Mouse (Mus musculus) ovary, adult 18-20 months (tissue): Measurements from ENCODE around the gene Prpf3.
"Not testable (repeated sequence)": the region's sequence is repeated elsewhere in the genome, so short reads cannot be mapped to it uniquely, and the experiment has no call there.

Experiments
- DNase-seq: peaks from one replicate; pipeline ENCODE4 v3.0.0; 2022; ENCODE audit warnings: low spot score, mixed read lengths

Gene Prpf3

DNA sequence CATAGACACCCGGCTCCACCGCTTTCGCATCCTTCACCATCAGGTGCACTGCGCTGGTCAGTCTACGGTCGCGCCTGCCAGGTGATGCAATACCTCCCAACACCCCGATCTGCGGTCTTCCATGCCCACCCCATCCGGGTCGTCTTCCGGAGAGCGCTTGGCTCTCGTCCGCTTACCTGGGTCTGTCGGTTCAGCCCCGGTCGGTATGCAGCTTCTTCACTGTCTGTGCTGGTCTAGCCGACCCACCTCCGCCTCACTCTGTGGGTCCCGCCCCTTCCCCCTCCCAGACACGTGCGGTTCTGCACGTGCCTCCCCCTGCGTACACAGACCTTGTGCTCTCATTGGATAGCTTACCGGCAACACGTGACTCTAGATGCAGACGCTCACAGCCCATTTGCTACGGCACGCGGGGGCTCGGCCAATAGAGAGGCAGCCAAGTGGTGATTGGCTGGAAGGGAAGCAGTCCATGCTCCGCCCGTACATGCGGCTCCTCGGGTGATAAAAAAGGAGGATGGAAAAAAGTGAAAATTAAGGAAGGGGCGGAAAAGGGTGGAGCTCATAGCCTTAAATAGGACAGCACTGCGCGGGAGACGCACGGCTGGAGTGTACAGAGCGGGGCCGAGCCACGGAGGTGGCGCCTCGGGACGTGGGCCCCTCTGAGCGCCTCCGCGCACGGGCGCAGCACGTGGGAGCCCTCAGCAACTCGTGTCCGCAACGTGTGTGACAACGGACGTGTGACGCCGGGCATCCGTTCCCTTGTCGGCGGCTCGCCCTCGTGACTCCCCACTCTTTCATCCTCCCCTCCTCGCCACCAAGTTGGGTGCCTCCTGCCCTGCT lies 26.5 kb upstream of the Prpf3 start, which contains the start of gene Ciart:
Gene Ciart (minus strand): TSS at position 273 of the 837 bp plus-strand sequence.
- DNase-seq: peak; percentile 96

- DNase-seq: no peak
These were observed 23.4 kb upstream of the Prpf3 start for GRCm38 (mm10) chr3:95879063-95879462.

DNA sequence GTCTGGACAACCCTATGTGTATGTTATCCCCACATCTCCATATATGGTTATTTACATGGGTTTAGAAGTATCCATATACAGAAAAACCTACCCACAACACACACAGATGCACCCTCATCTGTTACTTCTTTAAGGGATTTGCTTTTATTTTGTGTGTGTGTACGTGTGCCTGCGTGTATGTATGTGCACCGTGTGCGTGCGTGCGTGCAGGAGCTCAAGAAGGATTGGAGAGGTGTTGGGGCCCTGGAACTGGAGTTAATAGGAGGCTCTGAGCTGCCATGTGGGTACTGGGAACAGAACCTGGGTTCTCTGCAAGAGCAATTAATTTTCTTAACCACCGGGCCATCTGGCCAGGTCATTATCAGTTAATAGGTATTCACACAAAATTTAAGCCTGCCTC lies 16.4 kb upstream of the Prpf3 start:
- no peak for DNase-seq

DNA sequence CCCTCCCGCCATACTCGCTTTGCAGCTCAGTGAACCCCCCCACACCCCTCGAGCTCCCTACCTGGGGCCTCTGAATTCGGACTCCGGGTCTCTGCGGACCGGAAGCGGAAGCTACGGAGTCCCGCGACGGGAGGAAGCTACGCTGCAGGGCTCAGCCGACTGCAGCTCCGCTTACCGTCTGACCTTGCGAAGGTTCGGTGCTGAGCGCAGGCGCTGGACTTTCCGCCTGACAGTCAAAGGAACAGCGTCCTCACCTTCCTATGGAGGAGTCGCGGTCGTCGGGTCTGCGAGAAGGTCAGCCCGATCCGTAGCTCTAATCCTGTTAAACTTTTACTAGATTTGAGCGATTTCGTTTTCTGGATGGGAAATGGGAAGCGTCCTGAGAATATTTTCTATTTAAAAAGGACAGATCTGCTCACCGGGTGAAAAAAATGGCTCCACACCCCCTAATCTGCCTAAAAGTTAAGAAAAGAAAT lies 15.7 kb upstream of the Prpf3 start, which contains the start of gene Mrps21:
Gene Mrps21 (minus strand): TSS at position 128 of the 476 bp plus-strand sequence.
- DNase-seq: peak; percentile 83

- DNase-seq: no peak
These were observed 15.3 kb upstream of the Prpf3 start for GRCm38 (mm10) chr3:95870976-95871375.

DNA sequence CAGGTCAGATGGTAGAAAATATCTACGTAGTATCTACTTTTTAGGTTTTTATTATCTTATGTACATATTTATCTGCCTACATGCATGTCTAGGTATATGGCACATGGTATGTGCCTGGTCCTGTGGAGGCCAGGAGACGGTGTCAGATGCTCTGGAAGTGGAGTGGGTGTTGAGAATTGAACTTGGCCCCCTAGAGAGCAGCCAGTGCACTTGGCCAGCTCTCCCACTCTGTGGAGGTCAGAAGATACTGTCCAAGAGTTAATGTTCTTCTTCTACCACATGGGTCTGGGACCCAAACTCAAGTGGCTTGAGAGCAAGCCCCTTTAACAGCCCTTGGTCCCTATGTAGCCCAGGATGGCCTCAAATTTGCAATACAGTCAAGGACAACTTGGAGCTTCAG lies 11.7 kb upstream of the Prpf3 start:
- no peak for DNase-seq

GRCm38 (mm10) chr3:95866071-95866470 lies 10.4 kb upstream of the Prpf3 start:
- no peak for DNase-seq

DNA sequence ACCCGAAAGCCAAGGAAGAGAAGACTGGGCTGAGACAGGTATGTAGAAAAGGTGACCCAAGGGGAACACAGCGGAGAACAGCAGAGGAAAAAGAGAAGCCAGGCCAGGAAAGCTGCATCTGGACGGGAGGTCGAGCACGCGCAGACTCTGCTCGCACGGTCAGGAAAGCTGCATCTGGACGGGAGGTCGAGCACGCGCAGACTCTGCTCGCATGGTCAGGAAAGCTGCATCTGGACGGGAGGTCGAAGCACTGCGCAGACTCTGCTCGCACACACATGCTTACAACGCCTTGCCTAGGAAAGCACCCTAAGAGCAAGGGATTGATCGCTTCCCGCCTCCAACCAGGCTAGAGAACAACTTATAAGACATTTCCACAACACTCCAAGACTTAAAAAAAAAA lies 9.9 kb upstream of the Prpf3 start:
- no peak for DNase-seq

GRCm38 (mm10) chr3:95865050-95865449 lies 9.4 kb upstream of the Prpf3 start:
- DNase-seq: no peak

- no peak for DNase-seq
These were observed 7.9 kb upstream of the Prpf3 start for GRCm38 (mm10) chr3:95863578-95863977.

DNA sequence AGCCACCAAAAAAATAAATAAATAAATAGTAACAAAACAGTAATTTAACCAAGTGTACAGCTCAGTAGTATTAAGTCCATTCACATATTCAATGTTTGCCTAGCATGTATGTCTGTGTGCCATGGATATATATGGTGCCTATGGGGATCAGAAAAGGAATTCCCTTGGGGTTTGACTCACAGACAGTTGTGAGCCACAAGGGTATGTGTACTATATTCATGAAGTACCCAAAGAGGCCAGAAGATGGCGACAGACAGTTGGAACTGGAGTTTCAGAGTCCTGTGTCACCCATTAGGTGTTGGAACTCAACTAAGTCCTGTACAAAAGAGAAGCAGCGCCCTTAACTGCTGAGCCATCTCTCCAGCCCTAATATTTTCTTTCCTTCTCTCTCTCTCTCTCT lies 6.1 kb upstream of the Prpf3 start:
- DNase-seq: no peak

- no peak for DNase-seq
These were observed 5.5 kb upstream of the Prpf3 start for GRCm38 (mm10) chr3:95861216-95861615.

GRCm38 (mm10) chr3:95860323-95860722 lies 4.6 kb upstream of the Prpf3 start:
- DNase-seq: no peak

DNA sequence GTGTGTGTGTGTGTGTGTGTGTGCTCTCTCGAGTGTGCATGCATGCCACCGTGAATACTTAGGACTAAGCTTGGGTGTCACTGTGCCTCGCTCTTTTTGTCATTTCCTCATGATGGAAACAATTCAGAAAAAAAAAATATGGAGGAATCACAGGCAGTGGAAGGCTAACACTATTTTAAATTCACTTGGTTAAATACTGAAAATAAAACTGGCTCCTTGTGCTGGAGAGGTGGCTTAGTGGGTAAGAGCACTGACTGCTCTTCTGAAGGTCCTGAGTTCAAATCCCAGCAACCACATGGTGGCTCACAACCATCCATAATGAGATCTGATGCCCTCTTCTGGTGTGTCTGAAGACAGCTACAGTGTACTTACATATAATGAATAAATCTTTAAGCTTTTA lies 2.6 kb upstream of the Prpf3 start:
- DNase-seq: not testable (repeated sequence)

- DNase-seq: not testable (repeated sequence)
These were observed 1.4 kb upstream of the Prpf3 start for GRCm38 (mm10) chr3:95857050-95857449.

DNA sequence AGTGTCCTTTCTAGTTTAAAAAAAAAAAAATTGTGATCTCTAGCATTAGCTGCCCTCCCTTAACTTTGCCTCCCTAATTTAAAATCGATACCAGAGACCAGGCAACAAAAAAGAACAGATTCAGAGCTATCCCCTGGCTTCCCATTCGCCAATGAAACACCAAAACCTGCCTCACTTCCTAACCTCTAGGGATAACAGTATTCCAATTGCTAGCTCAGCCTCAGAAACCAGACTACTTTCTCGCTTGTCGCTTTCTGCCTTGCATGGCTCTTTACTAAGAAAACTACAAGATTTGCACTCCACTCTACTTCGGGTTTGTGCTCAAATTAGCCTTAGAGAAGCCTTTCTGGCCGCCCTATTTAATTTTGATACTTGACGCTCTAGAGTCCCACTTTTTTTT lies 430 bp upstream of the Prpf3 start:
- DNase-seq: no peak

- DNase-seq: no peak
These were observed 4.4 kb downstream of the Prpf3 start for GRCm38 (mm10) chr3:95851317-95851716.

DNA sequence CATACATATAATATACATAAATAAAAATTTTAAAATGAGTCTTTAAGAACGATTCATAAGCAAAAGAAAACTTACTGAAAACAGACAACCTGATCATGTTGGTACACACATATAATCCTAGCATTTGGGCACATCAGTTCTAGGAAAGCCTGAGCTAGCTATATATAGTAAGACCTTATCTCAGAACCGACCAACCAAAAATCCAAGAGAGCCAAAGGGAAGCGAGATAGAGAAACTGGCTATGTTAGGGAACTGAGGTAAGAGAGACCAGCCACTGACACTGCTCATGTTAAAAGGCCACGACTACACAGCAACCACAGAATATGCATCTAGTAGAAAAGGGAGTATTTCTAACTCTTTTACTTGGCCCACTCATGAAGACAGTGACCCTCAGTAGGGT lies 5.1 kb downstream of the Prpf3 start:
- no peak for DNase-seq

DNA sequence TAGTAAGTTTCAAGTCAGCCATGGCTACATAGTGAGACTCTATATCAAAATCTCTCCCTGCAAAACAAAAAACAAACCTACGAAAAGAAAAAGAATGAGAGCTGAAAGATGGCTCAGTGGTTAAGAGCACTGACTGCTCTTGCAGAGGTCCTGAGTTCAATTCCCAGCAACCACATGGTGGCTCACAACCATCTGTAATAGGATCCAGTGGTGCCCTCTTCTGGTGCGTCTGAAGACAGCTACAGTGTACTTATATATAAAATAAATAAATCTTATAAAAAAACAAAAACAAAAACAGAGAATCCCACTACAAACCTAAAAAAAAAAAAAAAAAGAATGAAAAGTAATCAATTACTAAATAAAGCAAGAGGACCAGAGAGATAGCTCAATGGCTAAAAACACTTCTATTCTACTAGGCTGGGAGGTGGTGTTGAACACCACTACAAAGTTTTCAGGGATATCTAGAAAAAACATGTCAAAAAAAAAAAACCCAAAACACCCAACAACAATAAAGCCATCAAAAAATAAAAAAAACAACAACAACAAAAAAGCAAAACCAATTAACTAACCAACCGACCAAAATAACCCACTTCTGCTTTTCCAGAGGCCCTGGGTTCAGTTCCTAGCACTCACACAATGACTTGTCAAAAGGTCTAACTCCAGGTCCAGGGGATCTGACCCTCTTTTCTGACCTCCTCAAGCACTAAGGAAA lies 13.0 kb downstream of the Prpf3 start:
- DNase-seq: no peak

DNA sequence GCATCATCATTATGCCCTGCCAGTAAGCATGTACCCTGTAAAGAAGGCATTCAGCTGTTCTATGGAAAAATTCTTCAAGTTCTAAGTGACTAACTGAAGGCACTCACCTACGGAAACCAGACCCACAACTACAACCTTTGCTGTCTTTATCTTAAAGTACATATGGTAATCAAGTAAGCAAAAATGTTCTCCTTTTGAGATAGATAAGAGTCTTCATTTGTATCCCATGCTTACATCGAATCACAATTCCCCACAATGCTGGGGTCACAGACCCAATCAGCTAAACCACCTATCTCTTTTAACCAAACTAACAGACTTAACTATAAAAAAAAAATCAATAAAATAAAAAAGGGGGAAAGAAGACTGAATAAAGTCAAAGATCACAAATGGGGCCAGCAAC lies 16.4 kb downstream of the Prpf3 start:
- DNase-seq: no peak

- no peak for DNase-seq
These were observed 26.6 kb downstream of the Prpf3 start for GRCm38 (mm10) chr3:95829053-95829452.

DNA sequence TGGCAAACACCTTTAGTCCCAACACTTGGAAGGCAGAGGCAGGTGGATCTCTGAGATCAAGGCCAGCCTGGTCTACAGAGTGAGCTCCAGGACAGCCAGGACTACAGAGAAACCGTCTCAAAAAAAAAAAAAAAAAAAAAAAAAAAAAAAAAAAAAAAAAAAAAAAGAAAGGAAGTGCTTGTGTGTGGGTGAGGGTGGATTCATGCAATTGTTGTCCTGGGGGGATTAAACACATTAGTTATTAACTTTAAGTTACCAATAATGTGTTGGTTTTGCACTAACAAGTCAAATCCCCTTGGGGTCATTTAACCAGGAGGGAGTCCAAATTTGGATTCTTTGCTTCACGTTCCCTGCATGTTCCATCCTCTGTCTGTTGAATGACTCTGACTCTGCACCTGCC lies 29.4 kb downstream of the Prpf3 start:
- no peak for DNase-seq
